Mouse (Mus musculus) liver, embryonic 14 days (tissue): ENCODE data around the gene Prg2. TPM values are rescaled to one million over a fixed set of nuclear protein-coding genes. Genes with fewer than 3 reads are reported as not detected.

ENCODE experiments used
- polyA plus RNA-seq: library from polyadenylated mRNA; depleted of rRNA; stranded (reverse); fragments of >200 nt; gene quantifications from 2 replicates; pipeline ENCODE4 v1.2.3, GENCODE M21; 2012; rRNA removed

The Prg2 gene
- polyA plus RNA-seq: 61.1 and 78.0 TPM in 2 replicates

GRCm38 (mm10) chr2:84980188-84980587 lies at the start of gene Prg2:
Gene Prg2, plus strand, starts transcription at chr2:84980461.

GRCm38 (mm10) chr2:84936474-84937429 lies 43.5 kb upstream of the Prg2 start, which contains the start of gene Slc43a3:
Gene Slc43a3, plus strand, starts transcription at chr2:84936579.

GRCm38 (mm10) chr2:84987930-84988329 lies 7.7 kb downstream of the Prg2 start, which contains the start of gene Prg3:
Gene Prg3, plus strand, starts transcription at chr2:84988215.

Other genes starting within 250 kb of the Prg2 start
- gene Ypel4, start 246.4 kb upstream of the Prg2 start, polyA plus RNA-seq: 120 and 145 TPM in 2 replicates
- 1.9 and 2.2 TPM in 2 replicates for gene Gm19426, start 236.8 kb upstream of the Prg2 start, polyA plus RNA-seq
- gene Serping1, start 205.0 kb upstream of the Prg2 start, polyA plus RNA-seq: 26.7 and 32.2 TPM in 2 replicates
- gene Ube2l6, start 181.6 kb upstream of the Prg2 start, polyA plus RNA-seq: 288 and 372 TPM in 2 replicates
- 0.24 and 0.31 TPM in 2 replicates for gene Smtnl1, start 157.8 kb upstream of the Prg2 start, polyA plus RNA-seq
- 49.6 and 50.0 TPM in 2 replicates for gene Timm10, start 153.5 kb upstream of the Prg2 start, polyA plus RNA-seq
- gene Slc43a1, start 141.6 kb upstream of the Prg2 start, polyA plus RNA-seq: 118 and 156 TPM in 2 replicates
- gene Rtn4rl2, start 93.8 kb upstream of the Prg2 start, polyA plus RNA-seq: 0.03 and 0.10 TPM in 2 replicates
- gene Slc43a3, start 43.9 kb upstream of the Prg2 start, polyA plus RNA-seq: 139 and 165 TPM in 2 replicates
- 4.4 and 5.6 TPM in 2 replicates for gene Prg3, start 7.8 kb downstream of the Prg2 start, polyA plus RNA-seq
- gene Ssrp1, start 56.8 kb downstream of the Prg2 start, polyA plus RNA-seq: 124 and 132 TPM in 2 replicates
- 0.23 and 0.31 TPM in 2 replicates for gene P2rx3, start 57.0 kb downstream of the Prg2 start, polyA plus RNA-seq
- gene Tnks1bp1, start 67.6 kb downstream of the Prg2 start, polyA plus RNA-seq: 2.8 and 3.6 TPM in 2 replicates
- gene Aplnr, start 155.8 kb downstream of the Prg2 start, polyA plus RNA-seq: 0.75 and 0.87 TPM in 2 replicates
- 0.06 and 0.09 TPM in 2 replicates for gene Lrrc55, start 216.7 kb downstream of the Prg2 start, polyA plus RNA-seq